Mouse (Mus musculus): ENCODE data around the gene Olfr1535. TPM values are rescaled to one million over a fixed set of nuclear protein-coding genes. Genes with fewer than 3 reads are reported as not detected.

Olfr1535 gene
- not detected in 2 replicates for polyA plus RNA-seq (2016; fragmentation: Nextera tagmentation; extraction: Ambion mirVana)

- Histone ChIP-seq H3K36me3 (no peaks in the 10 kb centered on the region), H3K27me3 (no peaks in the 10 kb centered on the region), H3K27ac (no peak within 1 kb of the TSS), H3K9me3 (replicated peaks) (no peaks in the 10 kb centered on the region), H3K4me1 (no peaks in the 10 kb centered on the region), H3K4me2 (replicated peaks) (no peak within 1 kb of the TSS), H3K9ac (no peak within 1 kb of the TSS), H3K4me3 (no peak within 1 kb of the TSS)
- 61% methylated on average over 1 of the region's 1 CpGs for WGBS
- ATAC-seq (ENCODE audit: low FRiP score), result no peak
Observed at GRCm38 (mm10) chr13:21559793-21560192, at the start of gene Olfr1535. Gene Olfr1535, minus strand, starts transcription at chr13:21559893.

- Histone ChIP-seq H3K4me2 (replicated peaks) (no peak overlapping the region), H3K27ac (no peak overlapping the region), H3K27me3 (no peaks in the 10 kb centered on the region), H3K4me1 (no peaks in the 10 kb centered on the region), H3K36me3 (no peaks in the 10 kb centered on the region), H3K9ac (no peak overlapping the region), H3K9me3 (replicated peaks) (peaks cover 5% of the 10 kb centered on the region; the same call in 1 of the 2 replicates), H3K4me3 (no peak overlapping the region)
- WGBS, result 72% methylated on average over 2 of the region's 2 CpGs
- ATAC-seq (ENCODE audit: low FRiP score), result no peak
Observed at GRCm38 (mm10) chr13:21591618-21592017, 31.9 kb upstream of the Olfr1535 start.

- no peak for ATAC-seq (ENCODE audit: low FRiP score)
- Histone ChIP-seq H3K27me3 (no peaks in the 10 kb centered on the region), H3K27ac (no peak within 1 kb of the TSS), H3K4me2 (replicated peaks) (no peak within 1 kb of the TSS), H3K4me1 (no peaks in the 10 kb centered on the region), H3K36me3 (no peaks in the 10 kb centered on the region), H3K4me3 (no peak within 1 kb of the TSS), H3K9me3 (replicated peaks) (no peaks in the 10 kb centered on the region), H3K9ac (no peak within 1 kb of the TSS)
- 87% methylated on average over 2 of the region's 2 CpGs for WGBS
Observed at GRCm38 (mm10) chr13:21581659-21582058, 22.0 kb upstream of the Olfr1535 start, which contains the start of gene Olfr1364. Gene Olfr1364, minus strand, starts transcription at chr13:21581759.

- no peaks in the 10 kb centered on the region for H3K36me3 ChIP-seq
- H3K9ac ChIP-seq, result no peak overlapping the region
- no peak for ATAC-seq (ENCODE audit: low FRiP score)
- 63% methylated on average over 3 of the region's 3 CpGs for WGBS
- H3K27me3 ChIP-seq, result no peaks in the 10 kb centered on the region
- no peak overlapping the region for H3K27ac ChIP-seq
- H3K4me3 ChIP-seq, result no peak overlapping the region
- no peaks in the 10 kb centered on the region for H3K9me3 ChIP-seq (replicated peaks)
- no peaks in the 10 kb centered on the region for H3K4me1 ChIP-seq
- no peak overlapping the region for H3K4me2 ChIP-seq (replicated peaks)
Observed at GRCm38 (mm10) chr13:21550416-21551110, 9.1 kb downstream of the Olfr1535 start.

GRCm38 (mm10) chr13:21549487-21549886 lies 10.2 kb downstream of the Olfr1535 start:
- no peak overlapping the region for H3K9ac ChIP-seq
- H3K4me3 ChIP-seq, result no peak overlapping the region
- no peak overlapping the region for H3K27ac ChIP-seq
- no peak for ATAC-seq (ENCODE audit: low FRiP score)
- H3K4me2 ChIP-seq (replicated peaks), result no peak overlapping the region
- no peaks in the 10 kb centered on the region for H3K9me3 ChIP-seq (replicated peaks)
- 96% methylated on average over 3 of the region's 3 CpGs for WGBS
- H3K27me3 ChIP-seq, result no peaks in the 10 kb centered on the region
- H3K4me1 ChIP-seq, result no peaks in the 10 kb centered on the region
- H3K36me3 ChIP-seq, result no peaks in the 10 kb centered on the region

- Histone ChIP-seq H3K9ac (no peak within 1 kb of the TSS), H3K4me1 (no peaks in the 10 kb centered on the region), H3K4me2 (replicated peaks) (no peak within 1 kb of the TSS), H3K4me3 (no peak within 1 kb of the TSS), H3K27ac (no peak within 1 kb of the TSS), H3K36me3 (no peaks in the 10 kb centered on the region), H3K9me3 (replicated peaks) (no peaks in the 10 kb centered on the region), H3K27me3 (no peaks in the 10 kb centered on the region)
- WGBS, result 81% methylated on average over 1 of the region's 1 CpGs
- ATAC-seq (ENCODE audit: low FRiP score), result no peak
Observed at GRCm38 (mm10) chr13:21542708-21543107, 17.0 kb downstream of the Olfr1535 start, which contains the start of gene Olfr1366. Gene Olfr1366, minus strand, starts transcription at chr13:21542808.

GRCm38 (mm10) chr13:21530781-21531201 lies 28.9 kb downstream of the Olfr1535 start, which contains the start of gene Zkscan8:
Gene Zkscan8, minus strand, starts transcription at chr13:21531120.
- ATAC-seq (ENCODE audit: low FRiP score), result peak; percentile 98
- WGBS, result 0% methylated on average over 39 of the region's 39 CpGs
- H3K4me3 ChIP-seq, result peak within 1 kb of the TSS; percentile 94
- H3K27ac ChIP-seq, result peak within 1 kb of the TSS; percentile 93
- peak within 1 kb of the TSS; percentile 97 for H3K9ac ChIP-seq
- H3K9me3 ChIP-seq (replicated peaks), result no peaks in the 10 kb centered on the region
- H3K4me2 ChIP-seq (replicated peaks), result peak within 1 kb of the TSS; percentile 64
- peaks cover 12% of the 10 kb centered on the region for H3K36me3 ChIP-seq
- H3K4me1 ChIP-seq, result peaks cover 4% of the 10 kb centered on the region
- H3K27me3 ChIP-seq, result no peaks in the 10 kb centered on the region

- peak overlapping the region; percentile 24 for H3K4me3 ChIP-seq
- 58% methylated on average over 7 of the region's 7 CpGs for WGBS
Observed at GRCm38 (mm10) chr13:21530136-21530535, 29.6 kb downstream of the Olfr1535 start.

GRCm38 (mm10) chr13:21506221-21506649 lies 53.5 kb downstream of the Olfr1535 start:
- H3K27ac ChIP-seq, result peak overlapping the region; percentile 73
- no peaks in the 10 kb centered on the region for H3K27me3 ChIP-seq
- H3K4me3 ChIP-seq, result peak overlapping the region; percentile 61
- under 1% methylated on average over 21 of the region's 21 CpGs for WGBS
- peak overlapping the region; percentile 63 for H3K4me2 ChIP-seq (replicated peaks)
- no peaks in the 10 kb centered on the region for H3K9me3 ChIP-seq (replicated peaks)
- peak; percentile 99 for ATAC-seq (ENCODE audit: low FRiP score)
- H3K36me3 ChIP-seq, result no peaks in the 10 kb centered on the region
- H3K4me1 ChIP-seq, result no peaks in the 10 kb centered on the region
- peak overlapping the region; percentile 73 for H3K9ac ChIP-seq

More at GRCm38 (mm10) chr13:21530136-21530535, 29.6 kb downstream of the Olfr1535 start:
- Histone ChIP-seq H3K9ac (peak overlapping the region; percentile 15; the same call in 1 of the 2 replicates), H3K36me3 (peaks cover 16% of the 10 kb centered on the region), H3K27ac (no peak overlapping the region), H3K27me3 (no peaks in the 10 kb centered on the region), H3K9me3 (replicated peaks) (no peaks in the 10 kb centered on the region), H3K4me1 (peaks cover 4% of the 10 kb centered on the region), H3K4me2 (replicated peaks) (peak overlapping the region; percentile 64)
- no peak for ATAC-seq (ENCODE audit: low FRiP score)

Other genes starting within 250 kb of the Olfr1535 start
- 0.85 TPM in 1 of 2 replicates, not detected in the other for gene Gpx6, start 247.8 kb downstream of the Olfr1535 start, polyA plus RNA-seq (2016; fragmentation: Nextera tagmentation; extraction: Ambion mirVana)
- not detected in 2 replicates for gene Olfr1367, start 213.0 kb downstream of the Olfr1535 start, polyA plus RNA-seq (2016; fragmentation: Nextera tagmentation; extraction: Ambion mirVana)
- gene Zscan12, start 197.1 kb downstream of the Olfr1535 start, polyA plus RNA-seq (2016; fragmentation: Nextera tagmentation; extraction: Ambion mirVana), result 16.6 and 17.0 TPM in 2 replicates
- 91.0 and 96.2 TPM in 2 replicates for gene Zkscan3, start 157.1 kb downstream of the Olfr1535 start, polyA plus RNA-seq (2016; fragmentation: Nextera tagmentation; extraction: Ambion mirVana)
- 4.2 and 4.9 TPM in 2 replicates for gene Pgbd1, start 118.8 kb downstream of the Olfr1535 start, polyA plus RNA-seq (2016; fragmentation: Nextera tagmentation; extraction: Ambion mirVana)
- gene Zscan26, start 106.2 kb downstream of the Olfr1535 start, polyA plus RNA-seq (2016; fragmentation: Nextera tagmentation; extraction: Ambion mirVana), result 23.4 and 26.2 TPM in 2 replicates
- 2.5 and 2.7 TPM in 2 replicates for gene Nkapl, start 91.4 kb downstream of the Olfr1535 start, polyA plus RNA-seq (2016; fragmentation: Nextera tagmentation; extraction: Ambion mirVana)
- 6.8 and 7.0 TPM in 2 replicates for gene Zkscan4, start 81.0 kb downstream of the Olfr1535 start, polyA plus RNA-seq (2016; fragmentation: Nextera tagmentation; extraction: Ambion mirVana)
- not detected in 2 replicates for gene Gm10065, start 80.5 kb downstream of the Olfr1535 start, polyA plus RNA-seq (2016; fragmentation: Nextera tagmentation; extraction: Ambion mirVana)
- gene AK157302, start 64.7 kb downstream of the Olfr1535 start, polyA plus RNA-seq (2016; fragmentation: Nextera tagmentation; extraction: Ambion mirVana), result 0.16 and 0.40 TPM in 2 replicates
- 2.6 and 4.2 TPM in 2 replicates for gene Gm11273, start 58.5 kb downstream of the Olfr1535 start, polyA plus RNA-seq (2016; fragmentation: Nextera tagmentation; extraction: Ambion mirVana)
- gene Zkscan8, start 28.8 kb downstream of the Olfr1535 start, polyA plus RNA-seq (2016; fragmentation: Nextera tagmentation; extraction: Ambion mirVana), result 9.0 and 9.8 TPM in 2 replicates
- 0.20 and 0.22 TPM in 2 replicates for gene Olfr1366, start 17.1 kb downstream of the Olfr1535 start, polyA plus RNA-seq (2016; fragmentation: Nextera tagmentation; extraction: Ambion mirVana)
- not detected in 2 replicates for gene Olfr1364, start 21.9 kb upstream of the Olfr1535 start, polyA plus RNA-seq (2016; fragmentation: Nextera tagmentation; extraction: Ambion mirVana)
- not detected in 2 replicates for gene Olfr1362, start 54.1 kb upstream of the Olfr1535 start, polyA plus RNA-seq (2016; fragmentation: Nextera tagmentation; extraction: Ambion mirVana)
- 0.07 TPM in 1 of 2 replicates, not detected in the other for gene Olfr11, start 82.6 kb upstream of the Olfr1535 start, polyA plus RNA-seq (2016; fragmentation: Nextera tagmentation; extraction: Ambion mirVana)
- gene Olfr1361, start 103.5 kb upstream of the Olfr1535 start, polyA plus RNA-seq (2016; fragmentation: Nextera tagmentation; extraction: Ambion mirVana), result not detected in 2 replicates
- gene Olfr1360, start 117.5 kb upstream of the Olfr1535 start, polyA plus RNA-seq (2016; fragmentation: Nextera tagmentation; extraction: Ambion mirVana), result not detected in 2 replicates
- not detected in 2 replicates for gene Olfr1359, start 138.2 kb upstream of the Olfr1535 start, polyA plus RNA-seq (2016; fragmentation: Nextera tagmentation; extraction: Ambion mirVana)
- 3.6 and 4.4 TPM in 2 replicates for gene Hist1h2bl, start 156.2 kb upstream of the Olfr1535 start, polyA plus RNA-seq (2016; fragmentation: Nextera tagmentation; extraction: Ambion mirVana)
- gene Hist1h2ai, start 156.5 kb upstream of the Olfr1535 start, polyA plus RNA-seq (2016; fragmentation: Nextera tagmentation; extraction: Ambion mirVana), result 17.3 and 29.5 TPM in 2 replicates
- gene Hist1h3h, start 157.8 kb upstream of the Olfr1535 start, polyA plus RNA-seq (2016; fragmentation: Nextera tagmentation; extraction: Ambion mirVana), result 8.9 and 18.3 TPM in 2 replicates
- 2.6 and 4.9 TPM in 2 replicates for gene Hist1h2bm, start 162.2 kb upstream of the Olfr1535 start, polyA plus RNA-seq (2016; fragmentation: Nextera tagmentation; extraction: Ambion mirVana)
- gene Hist1h4j, start 175.2 kb upstream of the Olfr1535 start, polyA plus RNA-seq (2016; fragmentation: Nextera tagmentation; extraction: Ambion mirVana), result 0.98 and 1.0 TPM in 2 replicates
- 2.9 TPM in 1 of 2 replicates, not detected in the other for gene Hist1h4k, start 190.6 kb upstream of the Olfr1535 start, polyA plus RNA-seq (2016; fragmentation: Nextera tagmentation; extraction: Ambion mirVana)
- gene Hist1h2ak, start 193.9 kb upstream of the Olfr1535 start, polyA plus RNA-seq (2016; fragmentation: Nextera tagmentation; extraction: Ambion mirVana), result 12.2 and 28.3 TPM in 2 replicates
- 2.2 and 2.8 TPM in 2 replicates for gene Hist1h2bn, start 194.2 kb upstream of the Olfr1535 start, polyA plus RNA-seq (2016; fragmentation: Nextera tagmentation; extraction: Ambion mirVana)
- gene Hist1h1b, start 220.7 kb upstream of the Olfr1535 start, polyA plus RNA-seq (2016; fragmentation: Nextera tagmentation; extraction: Ambion mirVana), result 23.2 and 23.6 TPM in 2 replicates
- gene Hist1h3i, start 223.5 kb upstream of the Olfr1535 start, polyA plus RNA-seq (2016; fragmentation: Nextera tagmentation; extraction: Ambion mirVana), result 87.0 and 110 TPM in 2 replicates
- gene Hist1h2an, start 227.3 kb upstream of the Olfr1535 start, polyA plus RNA-seq (2016; fragmentation: Nextera tagmentation; extraction: Ambion mirVana), result 5.2 TPM in 1 of 2 replicates, not detected in the other
- gene Hist1h2bp, start 227.6 kb upstream of the Olfr1535 start, polyA plus RNA-seq (2016; fragmentation: Nextera tagmentation; extraction: Ambion mirVana), result 1.9 and 2.4 TPM in 2 replicates

All from hindbrain, embryonic 12.5 days (tissue).